Mouse (Mus musculus): ENCODE data around the gene Serpinb2. TPM values are rescaled to one million over a fixed set of nuclear protein-coding genes. Genes with fewer than 3 reads are reported as not detected.

Gene Serpinb2
- total RNA-seq (2021), result under 1 TPM in 1 of 2 experiments, not detected in 1; 0.36 TPM
- long read RNA-seq, experiment 1, result 0 reads
- long read RNA-seq, experiment 2, result 0 reads

- DNase-seq, result no peak
These were observed at the start of gene Serpinb2 for GRCm38 (mm10) chr1:107511252-107511651. Serpinb2 (plus strand) TSS chr1:107511423.

- DNase-seq, result no peak
These were observed 31.3 kb upstream of the Serpinb2 start for GRCm38 (mm10) chr1:107479909-107480308.

- DNase-seq, result peak; percentile 67 to 70
These were observed 29.8 kb upstream of the Serpinb2 start for GRCm38 (mm10) chr1:107481452-107481851.

GRCm38 (mm10) chr1:107489577-107489976, 21.6 kb upstream of the Serpinb2 start:
- DNase-seq, result no peak

GRCm38 (mm10) chr1:107496789-107497188, 14.4 kb upstream of the Serpinb2 start:
- no peak for DNase-seq

- no peak for DNase-seq
These were observed 9.2 kb upstream of the Serpinb2 start for GRCm38 (mm10) chr1:107502025-107502424.

- DNase-seq, result no peak
These were observed 7.9 kb upstream of the Serpinb2 start for GRCm38 (mm10) chr1:107503294-107503693.

GRCm38 (mm10) chr1:107505898-107506562, 5.2 kb upstream of the Serpinb2 start:
- DNase-seq, result no peak

GRCm38 (mm10) chr1:107512194-107513138, 1.2 kb downstream of the Serpinb2 start:
- no peak for DNase-seq

GRCm38 (mm10) chr1:107513530-107513929, 2.3 kb downstream of the Serpinb2 start:
- DNase-seq, result no peak

- DNase-seq, result no peak
These were observed 4.7 kb downstream of the Serpinb2 start for GRCm38 (mm10) chr1:107515839-107516498.

GRCm38 (mm10) chr1:107525592-107525991, 14.4 kb downstream of the Serpinb2 start:
- no peak for DNase-seq

GRCm38 (mm10) chr1:107528325-107529078, 17.3 kb downstream of the Serpinb2 start:
- DNase-seq, result no peak

GRCm38 (mm10) chr1:107529365-107530052, 18.3 kb downstream of the Serpinb2 start:
- no peak for DNase-seq

- DNase-seq, result no peak
These were observed 22.5 kb downstream of the Serpinb2 start for GRCm38 (mm10) chr1:107533736-107534135.

- no peak for DNase-seq
These were observed 26.2 kb downstream of the Serpinb2 start for GRCm38 (mm10) chr1:107537435-107537834.

- DNase-seq, result no peak
These were observed 48.3 kb downstream of the Serpinb2 start for GRCm38 (mm10) chr1:107559494-107559893.

- no peak for DNase-seq
These were observed 50.9 kb downstream of the Serpinb2 start for GRCm38 (mm10) chr1:107562110-107562509.

GRCm38 (mm10) chr1:107565644-107566043, 54.4 kb downstream of the Serpinb2 start:
- no peak for DNase-seq

GRCm38 (mm10) chr1:107576094-107576493, 64.9 kb downstream of the Serpinb2 start:
- no peak for DNase-seq

GRCm38 (mm10) chr1:107577514-107577913, 66.3 kb downstream of the Serpinb2 start:
- DNase-seq, result no peak

Measured in adrenal gland, postnatal 36 days (tissue).